Mouse (Mus musculus) kidney, adult 2 months (tissue): ENCODE results near the gene Nup153.

ENCODE experiments used
- CTCF ChIP-seq: fragments of 200-500 bp; conservative IDR thresholded peaks from 2 replicates; pipeline ENCODE4 v1.5.1; 2011; ENCODE audit warnings: low read depth, mild to moderate bottlenecking, control low read depth, low read length, moderate library complexity, mixed read lengths; ENCODE audit not compliant: insufficient read depth, insufficient read length
- POLR2A ChIP-seq: fragments of 200-500 bp; IDR thresholded peaks from one replicate; pipeline ENCODE4 v1.6.1; 2011; ENCODE audit warnings: low read depth, low read length, control low read depth

DNA sequence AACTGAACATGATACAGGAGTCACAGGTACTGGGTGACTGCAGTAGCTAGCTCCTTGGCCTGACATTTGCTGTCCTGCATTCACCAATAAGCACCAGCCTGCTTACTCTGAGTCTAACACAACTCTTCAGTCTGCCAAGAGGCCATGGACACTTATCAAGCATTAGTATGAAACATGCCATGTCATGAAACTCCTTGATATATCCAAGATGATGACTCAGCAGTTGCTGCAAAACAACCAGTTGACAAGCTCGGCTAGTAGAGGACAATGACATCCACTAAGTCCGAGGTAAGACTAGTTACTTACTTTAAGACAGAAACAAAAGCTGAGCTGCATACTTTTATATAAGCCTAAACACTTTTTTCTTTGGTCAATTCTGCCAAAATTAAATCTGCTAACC is 2.5 kb downstream of the Nup153 start:
- no peak for TF ChIP-seq POLR2A
- TF ChIP-seq CTCF = no peak
